Mouse (Mus musculus) heart, adult 2 months (tissue): ENCODE results near the gene Grk5.

Experiments used
- CTCF ChIP-seq: fragments of 200-600 bp; IDR thresholded peaks from 2 replicates; pipeline ENCODE4 v1.8.1; 2022; ENCODE audit warnings: antibody characterized with exemption, mild to moderate bottlenecking, moderate library complexity
- EP300 ChIP-seq: fragments of 200-500 bp; IDR thresholded peaks from 2 replicates; pipeline ENCODE4 v1.6.1; 2011; ENCODE audit warnings: low read depth, low read length, control low read depth; ENCODE audit not compliant: insufficient read depth

GRCm38 (mm10) chr19:61141299-61141698 is 251.8 kb downstream of the Grk5 start:
- no peak for TF ChIP-seq CTCF
- TF ChIP-seq EP300: no peak
